Mouse (Mus musculus): ENCODE results near the gene Wdr11. TPM values are rescaled to one million over a fixed set of nuclear protein-coding genes. Genes with fewer than 3 reads are reported as not detected.

The Wdr11 gene
- polyA plus RNA-seq, 1 experiment from 2014 or later = 49.2 TPM

GRCm38 (mm10) chr7:129653791-129654271 is 62.2 kb downstream of the Wdr11 start:
- peaks cover 32% of the 10 kb centered on the region for H3K4me1 ChIP-seq
- 0 out of 2 replicates have a peak overlapping the region, but pooled peaks have one; percentile 23 for H3K27ac ChIP-seq
- no peaks in the 10 kb centered on the region for H3K36me3 ChIP-seq
- WGBS = 7% methylated on average over 11 of the region's 11 CpGs
- H3K9ac ChIP-seq = no peak overlapping the region
- H3K27me3 ChIP-seq = no peaks in the 10 kb centered on the region
- H3K4me2 ChIP-seq (replicated peaks) = no peak overlapping the region
- ATAC-seq (ENCODE audit: insufficient number of reproducible peaks, insufficient read depth, low FRiP score, low TSS enrichment) = no peak; the same call in 1 of the 2 replicates
- H3K9me3 ChIP-seq = no peaks in the 10 kb centered on the region
- H3K4me3 ChIP-seq = no peak overlapping the region

GRCm38 (mm10) chr7:129654923-129655322 is 63.3 kb downstream of the Wdr11 start:
- Histone ChIP-seq H3K27me3 (no peaks in the 10 kb centered on the region), H3K9me3 (no peaks in the 10 kb centered on the region), H3K27ac (no peak overlapping the region), H3K36me3 (no peaks in the 10 kb centered on the region), H3K4me3 (no peak overlapping the region), H3K4me2 (replicated peaks) (no peak overlapping the region), H3K4me1 (peaks cover 39% of the 10 kb centered on the region; the same call in 1 of the 2 replicates), H3K9ac (no peak overlapping the region)
- 62% methylated on average over 12 of the region's 12 CpGs for WGBS
- ATAC-seq (ENCODE audit: insufficient number of reproducible peaks, insufficient read depth, low FRiP score, low TSS enrichment) = no peak

- Histone ChIP-seq H3K9me3 (no peaks in the 10 kb centered on the region), H3K9ac (no peak overlapping the region), H3K36me3 (no peaks in the 10 kb centered on the region), H3K4me3 (no peak overlapping the region), H3K4me2 (replicated peaks) (no peak overlapping the region), H3K27me3 (no peaks in the 10 kb centered on the region), H3K27ac (peak overlapping the region; percentile 41; the same call in 1 of the 2 replicates), H3K4me1 (peaks cover 39% of the 10 kb centered on the region; the same call in 1 of the 2 replicates)
- no peak for ATAC-seq (ENCODE audit: insufficient number of reproducible peaks, insufficient read depth, low FRiP score, low TSS enrichment)
- WGBS = 72% methylated on average over 14 of the region's 14 CpGs
These were observed 64.1 kb downstream of the Wdr11 start for GRCm38 (mm10) chr7:129655604-129656226.

GRCm38 (mm10) chr7:129657867-129658266 is 66.2 kb downstream of the Wdr11 start:
- no peak overlapping the region for H3K4me3 ChIP-seq
- no peak overlapping the region for H3K27ac ChIP-seq
- no peaks in the 10 kb centered on the region for H3K36me3 ChIP-seq
- no peak for ATAC-seq (ENCODE audit: insufficient number of reproducible peaks, insufficient read depth, low FRiP score, low TSS enrichment)
- H3K27me3 ChIP-seq = no peaks in the 10 kb centered on the region
- peaks cover 49% of the 10 kb centered on the region for H3K4me1 ChIP-seq
- 85% methylated on average over 8 of the region's 8 CpGs for WGBS
- no peak overlapping the region for H3K9ac ChIP-seq
- H3K9me3 ChIP-seq = no peaks in the 10 kb centered on the region
- H3K4me2 ChIP-seq (replicated peaks) = no peak overlapping the region

GRCm38 (mm10) chr7:129659755-129660154 is 68.1 kb downstream of the Wdr11 start:
- no peaks in the 10 kb centered on the region for H3K27me3 ChIP-seq
- H3K4me2 ChIP-seq (replicated peaks) = no peak overlapping the region
- H3K36me3 ChIP-seq = no peaks in the 10 kb centered on the region
- H3K27ac ChIP-seq = no peak overlapping the region
- WGBS = 59% methylated on average over 8 of the region's 8 CpGs
- no peak overlapping the region for H3K4me3 ChIP-seq
- peaks cover 47% of the 10 kb centered on the region for H3K4me1 ChIP-seq
- no peak overlapping the region for H3K9ac ChIP-seq
- H3K9me3 ChIP-seq = no peaks in the 10 kb centered on the region
- ATAC-seq (ENCODE audit: insufficient number of reproducible peaks, insufficient read depth, low FRiP score, low TSS enrichment) = no peak

GRCm38 (mm10) chr7:129660546-129660945 is 68.9 kb downstream of the Wdr11 start:
- H3K4me3 ChIP-seq = no peak overlapping the region
- H3K4me2 ChIP-seq (replicated peaks) = no peak overlapping the region
- H3K27me3 ChIP-seq = no peaks in the 10 kb centered on the region
- H3K9ac ChIP-seq = no peak overlapping the region
- WGBS = 88% methylated on average over 9 of the region's 9 CpGs
- no peaks in the 10 kb centered on the region for H3K36me3 ChIP-seq
- H3K9me3 ChIP-seq = no peaks in the 10 kb centered on the region
- H3K4me1 ChIP-seq = peaks cover 45% of the 10 kb centered on the region
- ATAC-seq (ENCODE audit: insufficient number of reproducible peaks, insufficient read depth, low FRiP score, low TSS enrichment) = no peak
- H3K27ac ChIP-seq = no peak overlapping the region

- Histone ChIP-seq H3K27ac (peak overlapping the region; percentile 59; the same call in 1 of the 2 replicates), H3K4me1 (peaks cover 33% of the 10 kb centered on the region), H3K36me3 (no peaks in the 10 kb centered on the region), H3K27me3 (no peaks in the 10 kb centered on the region), H3K4me2 (replicated peaks) (no peak overlapping the region), H3K9me3 (no peaks in the 10 kb centered on the region), H3K4me3 (no peak overlapping the region), H3K9ac (no peak overlapping the region)
- WGBS = 64% methylated on average over 16 of the region's 16 CpGs
- no peak for ATAC-seq (ENCODE audit: insufficient number of reproducible peaks, insufficient read depth, low FRiP score, low TSS enrichment)
These were observed 70.6 kb downstream of the Wdr11 start for GRCm38 (mm10) chr7:129662051-129662789.

GRCm38 (mm10) chr7:129663781-129664505 is 72.3 kb downstream of the Wdr11 start:
- ATAC-seq (ENCODE audit: insufficient number of reproducible peaks, insufficient read depth, low FRiP score, low TSS enrichment) = no peak
- peaks cover 31% of the 10 kb centered on the region for H3K4me1 ChIP-seq

GRCm38 (mm10) chr7:129665411-129665810 is 73.7 kb downstream of the Wdr11 start:
- Histone ChIP-seq H3K27ac (0 out of 2 replicates have a peak overlapping the region, but pooled peaks have one; percentile 7), H3K9me3 (no peaks in the 10 kb centered on the region), H3K9ac (no peak overlapping the region), H3K4me2 (replicated peaks) (no peak overlapping the region), H3K36me3 (no peaks in the 10 kb centered on the region), H3K4me3 (no peak overlapping the region), H3K27me3 (no peaks in the 10 kb centered on the region), H3K4me1 (peaks cover 22% of the 10 kb centered on the region)
- ATAC-seq (ENCODE audit: insufficient number of reproducible peaks, insufficient read depth, low FRiP score, low TSS enrichment) = no peak
- WGBS = 88% methylated on average over 3 of the region's 3 CpGs

More at GRCm38 (mm10) chr7:129663781-129664505, 72.3 kb downstream of the Wdr11 start:
- WGBS = 22% methylated on average over 12 of the region's 12 CpGs
- no peaks in the 10 kb centered on the region for H3K9me3 ChIP-seq
- H3K27ac ChIP-seq = peak overlapping the region; percentile 30; the same call in 1 of the 2 replicates
- no peak overlapping the region for H3K4me3 ChIP-seq
- H3K4me2 ChIP-seq (replicated peaks) = no peak overlapping the region
- no peak overlapping the region for H3K9ac ChIP-seq
- no peaks in the 10 kb centered on the region for H3K27me3 ChIP-seq
- H3K36me3 ChIP-seq = no peaks in the 10 kb centered on the region

GRCm38 (mm10) chr7:129665921-129666320 is 74.3 kb downstream of the Wdr11 start:
- no peak for ATAC-seq (ENCODE audit: insufficient number of reproducible peaks, insufficient read depth, low FRiP score, low TSS enrichment)
- Histone ChIP-seq H3K27me3 (no peaks in the 10 kb centered on the region), H3K27ac (0 out of 2 replicates have a peak overlapping the region, but pooled peaks have one; percentile 7), H3K9me3 (no peaks in the 10 kb centered on the region), H3K36me3 (no peaks in the 10 kb centered on the region), H3K9ac (no peak overlapping the region), H3K4me1 (peaks cover 22% of the 10 kb centered on the region), H3K4me3 (no peak overlapping the region), H3K4me2 (replicated peaks) (no peak overlapping the region)
- WGBS = 88% methylated on average over 6 of the region's 6 CpGs

GRCm38 (mm10) chr7:129666526-129666925 is 74.9 kb downstream of the Wdr11 start:
- WGBS = 69% methylated on average over 2 of the region's 2 CpGs
- peaks cover 22% of the 10 kb centered on the region for H3K4me1 ChIP-seq
- no peak overlapping the region for H3K4me3 ChIP-seq
- no peak overlapping the region for H3K4me2 ChIP-seq (replicated peaks)
- ATAC-seq (ENCODE audit: insufficient number of reproducible peaks, insufficient read depth, low FRiP score, low TSS enrichment) = no peak
- no peaks in the 10 kb centered on the region for H3K27me3 ChIP-seq
- no peak overlapping the region for H3K27ac ChIP-seq
- H3K9ac ChIP-seq = no peak overlapping the region
- H3K9me3 ChIP-seq = no peaks in the 10 kb centered on the region
- no peaks in the 10 kb centered on the region for H3K36me3 ChIP-seq

Data from embryonic facial prominence, embryonic 12.5 days (tissue).